Mouse (Mus musculus) kidney, embryonic 14.5 days (tissue): ENCODE measurements at regions not wholly inside any gene's neighbourhood (a gene's known extent, or its start where the extent isn't known, plus 50 kb on each side); places are given as distances from the start of the nearest gene placed in this dataset.
A peak's percentile ranks its signal among the peaks of the same experiment; 100 is the strongest.

Experiments used
- ATAC-seq: fragments of 200-750 bp; cut with Nextera tagmentation; 2 replicates; pipeline ENCODE4 v1.8.0; 2017; ENCODE audit warnings: moderate number of reproducible peaks, mild to moderate bottlenecking, moderate TSS enrichment, moderate library complexity; ENCODE audit not compliant: low FRiP score, low TSS enrichment
- H3K27ac ChIP-seq: fragments of 300-500 bp; sonication (generic); 2 replicates; pipeline ENCODE4 v1.5.1; 2014; ENCODE audit warnings: low read depth, mild to moderate bottlenecking, low read length, moderate library complexity, mixed read lengths
- H3K27me3 ChIP-seq: fragments of 300-500 bp; sonication (generic); 2 replicates; pipeline ENCODE4 v1.6.1; 2014; ENCODE audit warnings: mild to moderate bottlenecking, low read length; ENCODE audit not compliant: control insufficient read depth, insufficient read depth
- H3K36me3 ChIP-seq: fragments of 300-500 bp; sonication (generic); 2 replicates; pipeline ENCODE4 v1.6.1; 2014; ENCODE audit warnings: low read length, mixed read lengths; ENCODE audit not compliant: control insufficient read depth, insufficient read depth
- H3K4me1 ChIP-seq: fragments of 300-500 bp; sonication (generic); 2 replicates; pipeline ENCODE4 v1.6.1; 2014; ENCODE audit warnings: low read length, mixed read lengths; ENCODE audit not compliant: control insufficient read depth, insufficient read depth
- H3K4me2 ChIP-seq: fragments of 300-500 bp; sonication (generic); replicated peaks from 2 replicates; pipeline ENCODE4 v1.6.1; 2014; ENCODE audit warnings: low read depth, mild to moderate bottlenecking, low read length
- H3K4me3 ChIP-seq: fragments of 300-500 bp; sonication (generic); 2 replicates; pipeline ENCODE4 v1.5.1; 2014; ENCODE audit warnings: mild to moderate bottlenecking, low read length
- H3K9ac ChIP-seq: fragments of 300-500 bp; sonication (generic); 2 replicates; pipeline ENCODE4 v1.6.1; 2014; ENCODE audit warnings: low read depth, mild to moderate bottlenecking, low read length, moderate library complexity
- H3K9me3 ChIP-seq: fragments of 300-500 bp; sonication (generic); 2 replicates; pipeline ENCODE4 v1.6.1; 2016; ENCODE audit warnings: low read length; ENCODE audit not compliant: control insufficient read depth
- WGBS: fragments of 180-500 bp; shearing (Covaris S2); extraction: QIAGEN DNeasy Blood & Tissue Kit; methylation state at CpG from one replicate; pipeline ENCODE4 v1.1.7; 2014; 5-methylcytosine and 5-hydroxymethylcytosine counted together

DNA sequence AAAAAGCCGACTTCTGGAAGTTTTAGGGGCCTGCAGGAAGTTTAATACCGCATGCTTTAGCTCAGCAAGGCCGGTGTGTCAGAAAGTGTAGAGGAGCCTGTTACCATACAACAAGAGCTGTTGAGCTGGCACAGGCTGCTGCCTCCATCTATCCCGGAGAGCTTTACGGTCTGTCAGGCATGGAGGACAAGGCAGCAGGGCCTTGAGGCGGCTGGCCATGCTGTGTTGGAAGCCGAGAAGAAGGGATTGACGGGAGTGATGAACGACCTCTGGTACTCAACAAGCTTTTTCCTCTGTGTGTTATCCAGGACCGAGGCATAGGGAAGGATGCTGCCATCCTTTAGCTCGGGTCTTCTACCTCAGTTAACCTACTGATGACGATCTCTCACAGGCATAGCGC lies 146.8 kb upstream of the Mocs1 start:
- Histone ChIP-seq H3K27ac (no peak overlapping the region), H3K9ac (no peak overlapping the region), H3K4me2 (no peak overlapping the region), H3K27me3 (no peaks in the 10 kb centered on the region), H3K36me3 (no peaks in the 10 kb centered on the region), H3K4me3 (no peak overlapping the region), H3K9me3 (peaks cover 3% of the 10 kb centered on the region; the same call in 1 of the 2 replicates), H3K4me1 (peaks cover 6% of the 10 kb centered on the region; the same call in 1 of the 2 replicates)
- no peak for ATAC-seq
- 53% methylated on average over 13 of the region's 13 CpGs for WGBS

DNA sequence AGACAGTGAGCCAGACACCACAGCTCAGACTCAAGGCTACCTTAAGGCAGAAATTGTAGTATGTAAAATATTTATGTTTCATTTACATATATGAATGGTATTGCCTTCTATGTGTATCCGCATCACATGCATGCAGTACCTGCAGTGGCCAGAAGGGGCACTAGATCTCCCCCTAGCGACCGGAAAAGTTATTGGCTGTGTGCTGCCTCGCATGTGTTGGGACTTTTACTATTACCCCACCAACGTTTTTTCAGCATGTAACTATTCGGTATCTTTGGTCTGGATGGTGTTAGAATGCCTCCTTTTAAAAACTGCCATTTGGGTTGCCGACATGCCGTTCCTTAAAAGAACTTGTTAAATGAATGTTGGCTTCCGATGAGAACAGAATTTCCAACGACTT lies 145.7 kb upstream of the Mocs1 start:
- H3K4me2 ChIP-seq = no peak overlapping the region
- ATAC-seq = no peak
- H3K4me3 ChIP-seq = no peak overlapping the region
- no peaks in the 10 kb centered on the region for H3K36me3 ChIP-seq
- no peak overlapping the region for H3K9ac ChIP-seq
- H3K27me3 ChIP-seq = no peaks in the 10 kb centered on the region
- H3K9me3 ChIP-seq = peaks cover 3% of the 10 kb centered on the region; the same call in 1 of the 2 replicates
- H3K4me1 ChIP-seq = peaks cover 6% of the 10 kb centered on the region; the same call in 1 of the 2 replicates
- no peak overlapping the region for H3K27ac ChIP-seq
- WGBS = 85% methylated on average over 10 of the region's 10 CpGs

DNA sequence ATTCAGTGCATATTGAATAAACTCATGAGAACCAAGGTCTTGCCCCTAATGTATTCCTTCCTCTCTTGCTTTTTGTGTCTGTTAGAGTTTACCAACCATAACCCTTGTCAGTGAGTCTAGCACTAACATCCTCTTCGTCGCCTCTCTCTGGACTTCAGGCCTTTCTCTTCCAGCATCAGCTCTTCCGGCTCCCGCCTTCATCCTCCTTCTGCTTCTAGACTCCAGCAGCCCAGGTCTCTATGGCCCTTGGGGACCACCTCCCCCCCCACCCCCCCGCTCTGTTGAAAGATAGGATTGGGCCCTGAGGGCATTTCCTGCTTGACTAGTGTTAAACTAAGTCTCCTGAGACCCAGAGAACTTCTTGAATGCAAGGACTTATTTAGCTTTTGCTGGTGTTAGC lies 144.7 kb upstream of the Mocs1 start:
- 93% methylated on average over 5 of the region's 5 CpGs for WGBS

DNA sequence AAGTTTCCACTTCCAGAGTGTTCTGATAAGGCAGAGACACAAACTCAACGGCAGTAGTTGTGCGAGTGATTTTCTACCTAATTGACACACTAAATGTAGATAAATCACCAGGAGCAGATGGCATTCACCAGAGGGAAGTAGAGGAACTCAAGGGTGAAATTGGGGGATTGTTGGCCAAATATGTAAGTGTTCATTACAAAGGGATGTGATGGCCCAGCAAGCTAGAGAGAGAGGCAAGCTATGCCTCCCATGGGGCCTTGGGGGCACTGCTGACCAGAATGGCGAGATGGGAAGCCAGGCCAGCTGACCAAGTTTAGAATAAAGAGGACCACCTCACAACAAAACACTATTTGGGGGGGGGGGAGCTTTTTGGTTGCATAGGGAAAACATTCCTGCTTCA lies 136.5 kb upstream of the Mocs1 start:
- no peak overlapping the region for H3K27ac ChIP-seq
- H3K9ac ChIP-seq = no peak overlapping the region
- no peak overlapping the region for H3K4me3 ChIP-seq
- no peaks in the 10 kb centered on the region for H3K36me3 ChIP-seq
- no peaks in the 10 kb centered on the region for H3K4me1 ChIP-seq
- no peak for ATAC-seq
- peaks cover 5% of the 10 kb centered on the region; the same call in 1 of the 2 replicates for H3K9me3 ChIP-seq
- H3K27me3 ChIP-seq = no peaks in the 10 kb centered on the region
- 60% methylated on average over 3 of the region's 3 CpGs for WGBS
- H3K4me2 ChIP-seq = no peak overlapping the region

More for the DNA sequence above, 144.7 kb upstream of the Mocs1 start:
- ATAC-seq = no peak
- Histone ChIP-seq H3K36me3 (no peaks in the 10 kb centered on the region), H3K9ac (no peak overlapping the region), H3K27me3 (no peaks in the 10 kb centered on the region), H3K27ac (no peak overlapping the region), H3K9me3 (peaks cover 3% of the 10 kb centered on the region; the same call in 1 of the 2 replicates), H3K4me2 (no peak overlapping the region), H3K4me3 (no peak overlapping the region), H3K4me1 (peaks cover 6% of the 10 kb centered on the region; the same call in 1 of the 2 replicates)

DNA sequence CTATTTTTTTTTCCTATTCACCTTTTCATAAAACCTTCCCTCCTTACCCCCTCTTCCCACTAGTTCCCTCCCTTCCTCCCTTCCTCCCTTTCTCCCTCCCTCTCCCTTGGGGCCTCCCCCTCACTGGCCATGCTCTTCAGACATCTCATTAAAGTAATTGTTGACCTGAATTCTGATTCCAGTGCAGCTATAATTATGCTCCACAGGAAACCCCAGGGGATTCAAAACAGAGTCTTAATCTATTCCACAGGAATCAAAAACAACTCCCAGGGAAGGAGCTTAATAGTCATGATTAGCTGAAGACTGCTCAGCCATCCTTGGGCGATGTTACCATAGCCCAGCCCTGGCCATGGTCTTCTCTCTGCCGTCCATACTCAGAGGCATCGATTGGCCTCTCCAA lies 123.7 kb upstream of the Mocs1 start:
- no peaks in the 10 kb centered on the region for H3K4me1 ChIP-seq
- no peak overlapping the region for H3K4me2 ChIP-seq
- H3K9ac ChIP-seq = no peak overlapping the region
- no peaks in the 10 kb centered on the region for H3K9me3 ChIP-seq
- H3K4me3 ChIP-seq = no peak overlapping the region
- no peak overlapping the region for H3K27ac ChIP-seq
- ATAC-seq = no peak
- no peaks in the 10 kb centered on the region for H3K36me3 ChIP-seq
- WGBS = 89% methylated on average over 3 of the region's 3 CpGs
- H3K27me3 ChIP-seq = no peaks in the 10 kb centered on the region

DNA sequence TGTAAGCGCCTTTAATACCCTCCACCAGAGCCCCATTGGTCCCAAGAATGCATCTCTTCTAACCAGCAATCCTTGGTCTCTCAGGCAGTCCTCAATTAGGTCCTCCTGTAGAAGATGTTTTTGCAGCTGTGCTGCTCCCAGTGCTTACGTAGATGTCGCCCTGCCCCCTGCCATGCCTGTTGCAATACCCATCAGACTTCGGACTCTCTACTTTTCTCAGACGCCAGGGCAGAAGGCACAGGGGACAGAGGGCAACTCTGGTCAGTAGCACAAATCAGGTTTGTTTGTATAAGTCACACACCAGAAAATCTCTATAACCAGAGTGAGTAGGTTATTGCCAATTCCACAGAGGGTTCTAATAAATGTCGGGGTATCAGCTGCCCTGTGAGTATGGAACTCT lies 123.0 kb upstream of the Mocs1 start:
- Histone ChIP-seq H3K4me1 (no peaks in the 10 kb centered on the region), H3K4me2 (no peak overlapping the region), H3K9me3 (no peaks in the 10 kb centered on the region), H3K27ac (no peak overlapping the region), H3K27me3 (no peaks in the 10 kb centered on the region), H3K36me3 (no peaks in the 10 kb centered on the region), H3K4me3 (no peak overlapping the region), H3K9ac (no peak overlapping the region)
- ATAC-seq = no peak
- WGBS = 57% methylated on average over 6 of the region's 6 CpGs

DNA sequence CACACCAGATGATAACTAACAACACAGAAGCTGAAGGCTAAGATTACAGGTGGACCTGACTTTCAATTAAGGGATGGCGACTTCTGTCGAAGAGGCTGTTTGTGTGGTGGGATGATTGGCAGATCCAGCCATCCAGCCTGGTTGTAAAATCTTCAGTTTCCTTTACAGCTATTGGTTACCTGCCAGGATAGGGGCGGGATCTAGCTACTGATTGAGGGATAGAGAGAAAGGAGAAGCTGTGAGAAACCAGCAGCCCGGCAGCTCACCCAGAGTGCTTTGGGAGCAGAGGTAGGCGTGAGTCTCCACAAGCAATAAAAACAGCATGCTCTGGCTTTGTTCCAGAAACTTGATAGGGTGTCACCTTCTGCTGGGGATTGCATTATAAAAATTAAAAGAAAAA lies 119.1 kb upstream of the Mocs1 start:
- Histone ChIP-seq H3K4me1 (no peaks in the 10 kb centered on the region), H3K4me2 (0 out of 2 replicates have a peak overlapping the region, but pooled peaks have one; percentile 24), H3K9ac (no peak overlapping the region), H3K36me3 (no peaks in the 10 kb centered on the region), H3K27ac (no peak overlapping the region), H3K4me3 (no peak overlapping the region), H3K9me3 (no peaks in the 10 kb centered on the region), H3K27me3 (no peaks in the 10 kb centered on the region)
- peak; percentile 94 for ATAC-seq
- WGBS = 9% methylated on average over 5 of the region's 5 CpGs

DNA sequence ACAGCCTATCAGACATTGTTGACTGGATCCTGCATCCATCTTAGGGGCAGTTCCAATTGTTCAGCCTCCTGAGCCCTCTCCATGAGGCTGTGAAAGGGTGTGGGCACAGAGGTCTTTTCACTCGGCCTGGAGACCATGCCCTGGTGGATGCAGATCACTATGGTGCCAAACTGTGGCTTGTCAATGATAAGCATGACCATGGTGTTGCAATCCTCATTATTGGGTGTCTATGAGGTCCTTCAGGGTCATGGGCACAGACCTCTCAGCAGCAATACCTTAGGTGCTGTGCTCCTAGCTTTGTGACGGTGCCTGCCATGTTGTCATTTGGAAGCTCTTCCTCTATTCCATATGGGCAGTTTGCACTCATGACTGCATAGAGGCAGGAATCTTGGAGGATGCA lies 114.0 kb upstream of the Mocs1 start:
- WGBS = 86% methylated on average over 2 of the region's 2 CpGs
- no peak overlapping the region for H3K27ac ChIP-seq
- no peaks in the 10 kb centered on the region for H3K27me3 ChIP-seq
- no peak overlapping the region for H3K4me2 ChIP-seq
- no peaks in the 10 kb centered on the region for H3K36me3 ChIP-seq
- no peaks in the 10 kb centered on the region for H3K9me3 ChIP-seq
- H3K4me3 ChIP-seq = no peak overlapping the region
- no peaks in the 10 kb centered on the region for H3K4me1 ChIP-seq
- ATAC-seq = no peak
- no peak overlapping the region for H3K9ac ChIP-seq

DNA sequence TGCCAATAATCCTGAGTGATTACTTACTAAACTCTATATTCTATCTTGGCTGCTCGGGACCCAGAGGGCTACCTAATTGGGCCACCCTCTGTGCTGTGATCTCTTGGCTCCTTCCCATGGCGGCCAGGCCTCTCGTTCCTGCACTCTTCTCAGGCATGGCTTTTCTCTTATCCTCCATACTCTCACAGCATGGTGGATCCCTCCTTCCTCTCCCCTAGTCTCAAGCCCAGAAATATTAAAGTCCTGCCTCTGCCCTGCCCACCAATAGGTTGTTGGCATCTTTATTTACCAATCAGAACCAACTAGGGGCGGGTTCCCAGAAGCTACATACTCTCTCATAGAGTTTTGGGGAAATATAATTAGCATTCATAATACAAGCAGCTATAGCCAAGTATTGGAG lies 100.6 kb upstream of the Mocs1 start:
- Histone ChIP-seq H3K4me1 (no peaks in the 10 kb centered on the region), H3K4me2 (no peak overlapping the region), H3K9me3 (no peaks in the 10 kb centered on the region), H3K27ac (no peak overlapping the region), H3K4me3 (no peak overlapping the region), H3K36me3 (no peaks in the 10 kb centered on the region), H3K9ac (no peak overlapping the region), H3K27me3 (no peaks in the 10 kb centered on the region)
- no peak for ATAC-seq
- 75% methylated on average over 4 of the region's 4 CpGs for WGBS
